Comparison of ENCODE assay signal across 8 mouse cellular contexts in the genomic region with DNA sequence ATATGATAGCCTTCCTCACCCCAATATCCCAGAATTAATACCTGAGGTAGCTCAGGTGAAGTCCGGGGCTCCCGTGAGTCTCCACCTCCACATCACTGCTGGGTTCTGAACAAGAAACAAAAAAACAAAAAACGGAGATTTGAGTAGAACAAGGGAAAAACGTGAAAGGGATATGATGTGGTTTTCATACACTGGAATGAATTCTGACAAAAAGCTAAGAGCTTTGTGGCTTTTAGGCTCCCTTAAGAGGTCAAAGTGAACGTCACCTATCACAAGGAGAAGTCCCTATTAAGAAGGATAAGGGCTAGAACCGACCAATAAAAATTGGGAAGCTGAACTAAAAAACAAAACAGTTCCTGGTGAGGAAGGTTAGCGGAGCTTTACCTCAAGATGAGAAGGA. TPM values are rescaled to one million over a fixed set of nuclear protein-coding genes. Genes with fewer than 3 reads are reported as not detected.
DNase-seq lines count a peak whose midpoint lies in the region; ATAC-seq and TF ChIP-seq lines count a peak whose summit lies in the region.

No protein-coding gene starts in this region.

- peak overlapping the region; percentile 66 for H3K4me3 ChIP-seq in lung, postnatal 0 days (ENCODE audit: low read depth, low read length)
- H3K4me3 ChIP-seq in forebrain, embryonic 10.5 days = peak overlapping the region; percentile 71
- peak overlapping the region; percentile 69 for H3K4me3 ChIP-seq in limb, embryonic 11.5 days (ENCODE audit: low read depth, low read length)
- peak overlapping the region; percentile 72 for H3K4me3 ChIP-seq in olfactory bulb, adult 2 months (ENCODE audit: insufficient read depth, low read depth, low read length)

- 15% methylated on average over 7 of the region's 7 CpGs for WGBS in lung, postnatal 0 days
- WGBS in forebrain, embryonic 10.5 days = 31% methylated on average over 7 of the region's 7 CpGs
- WGBS in limb, embryonic 11.5 days = 27% methylated on average over 7 of the region's 7 CpGs
- WGBS in olfactory bulb, adult 2 months = 11% methylated on average over 7 of the region's 7 CpGs

- H3K4me1 ChIP-seq in lung, postnatal 0 days (ENCODE audit: insufficient read depth, low read depth, low read length) = no peaks in the 10 kb centered on the region; the same call in 1 of the 2 replicates
- H3K4me1 ChIP-seq in forebrain, embryonic 10.5 days = peaks cover 40% of the 10 kb centered on the region
- H3K4me1 ChIP-seq in limb, embryonic 11.5 days (ENCODE audit: control insufficient read depth, insufficient read depth, low read length) = 0 out of 2 replicates have a peak, but pooled peaks cover 4% of the 10 kb centered on the region
- H3K4me1 ChIP-seq in olfactory bulb, adult 2 months (ENCODE audit: control insufficient read depth, insufficient read depth, low read length) = peaks cover 4% of the 10 kb centered on the region

- peak overlapping the region; percentile 88 for H3K27ac ChIP-seq in lung, postnatal 0 days (ENCODE audit: low read length)
- H3K27ac ChIP-seq in forebrain, embryonic 10.5 days = peak overlapping the region; percentile 96
- H3K27ac ChIP-seq in limb, embryonic 11.5 days (replicated peaks; ENCODE audit: low read depth, low read length) = peak overlapping the region; percentile 82
- H3K27ac ChIP-seq in olfactory bulb, adult 2 months (ENCODE audit: insufficient read depth, low read depth, low read length) = peak overlapping the region; percentile 60

- ATAC-seq in lung, postnatal 0 days = no peak
- ATAC-seq in limb, embryonic 11.5 days (ENCODE audit: insufficient number of reproducible peaks, low FRiP score, low TSS enrichment, low read depth) = no peak

- no peak for TF ChIP-seq POLR2A in olfactory bulb, adult 2 months (IDR thresholded peaks at IDR 0.05; ENCODE audit: insufficient read depth, low read depth, low read length)

- no peak for TF ChIP-seq EP300 in lung, postnatal 0 days (IDR thresholded peaks at IDR 0.05)

- H3K9me3 ChIP-seq in lung, postnatal 0 days (ENCODE audit: low read length) = no peaks in the 10 kb centered on the region
- H3K9me3 ChIP-seq in forebrain, embryonic 10.5 days = no peaks in the 10 kb centered on the region
- H3K9me3 ChIP-seq in limb, embryonic 11.5 days (ENCODE audit: control insufficient read depth, low read length) = no peaks in the 10 kb centered on the region

- H3K36me3 ChIP-seq in lung, postnatal 0 days (ENCODE audit: insufficient read depth, low read length) = peaks cover 23% of the 10 kb centered on the region; the same call in 1 of the 2 replicates
- H3K36me3 ChIP-seq in forebrain, embryonic 10.5 days (replicated peaks) = peaks cover 50% of the 10 kb centered on the region
- H3K36me3 ChIP-seq in limb, embryonic 11.5 days (ENCODE audit: control insufficient read depth, insufficient read depth, low read length) = peaks cover 20% of the 10 kb centered on the region

- no peaks in the 10 kb centered on the region for H3K27me3 ChIP-seq in lung, postnatal 0 days (replicated peaks; ENCODE audit: insufficient read depth, low read length)
- H3K27me3 ChIP-seq in forebrain, embryonic 10.5 days (ENCODE audit: poor library complexity, severe bottlenecking) = no peaks in the 10 kb centered on the region
- no peaks in the 10 kb centered on the region for H3K27me3 ChIP-seq in limb, embryonic 11.5 days (ENCODE audit: control insufficient read depth, insufficient read depth, low read length)

- peak overlapping the region; percentile 60 for H3K4me2 ChIP-seq in lung, postnatal 0 days (replicated peaks; ENCODE audit: low read depth, low read length)
- H3K4me2 ChIP-seq in limb, embryonic 11.5 days (ENCODE audit: low read depth, severe bottlenecking) = peak overlapping the region; percentile 80

- intact Hi-C loops in gastrocnemius, postnatal 14 days (cut with DNase I; ENCODE audit: low total_unique reads) = no loop called here
- intact Hi-C loops in left cerebral cortex, postnatal 36 days (cut with DNase I) = loop anchor here (5.0 kb wide), 3 partner anchors 54 to 126 kb away; partner anchors contain the start of genes Myl6, Rps26 and Suox

- TF ChIP-seq CTCF in lung, postnatal 0 days (IDR thresholded peaks at IDR 0.05) = no peak
- TF ChIP-seq CTCF in olfactory bulb, adult 2 months (IDR thresholded peaks at IDR 0.05; ENCODE audit: insufficient read depth, low read depth, low read length) = no peak

- peak; percentile 39 for DNase-seq in lung, postnatal 0 days (ENCODE audit: low spot score)
- no peak for DNase-seq in lung, postnatal 10 days
- no peak for DNase-seq in forebrain, embryonic 10.5 days (ENCODE audit: extremely low spot score, low spot score)
- DNase-seq in limb, embryonic 11.5 days (ENCODE audit: low spot score) = no peak
- DNase-seq in gastrocnemius, postnatal 14 days = no peak
- DNase-seq in left cerebral cortex, postnatal 36 days (ENCODE audit: low spot score in 2 of 2) = no peak
- no peak for DNase-seq in testis, postnatal 10 days (ENCODE audit: low spot score)

- H3K9ac ChIP-seq in lung, postnatal 0 days (replicated peaks; ENCODE audit: low read depth) = peak overlapping the region; percentile 27
- peak overlapping the region; percentile 64; the same call in 1 of the 2 replicates for H3K9ac ChIP-seq in limb, embryonic 11.5 days (ENCODE audit: low read length)

RNA-seq across cellular contexts. Expression of gene Zc3h10, which starts 0.8 kb away (rescaled TPM):
- 13.6 and 15.3 TPM in 2 replicates for polyA plus RNA-seq in lung, postnatal 0 days (2015; fragmentation: Nextera tagmentation; extraction: Ambion mirVana)
- polyA plus RNA-seq in forebrain, embryonic 10.5 days (2016; fragmentation: Nextera tagmentation; extraction: Ambion mirVana) = 11.8 and 14.0 TPM in 2 replicates
- polyA plus RNA-seq in limb, embryonic 11.5 days (2014; fragmentation: Nextera tagmentation; extraction: Ambion mirVana) = 15.3 and 19.4 TPM in 2 replicates
- polyA plus RNA-seq in olfactory bulb, adult 2 months (2012; ENCODE audit: insufficient read depth, insufficient read length, low replicate concordance, missing spikeins) = not detected in 2 replicates
- 1 to 10 TPM; 5.0 to 6.4 TPM for total RNA-seq in gastrocnemius, postnatal 14 days (2021)
- 10 to 100 TPM; 14.2 to 15.0 TPM for total RNA-seq in left cerebral cortex, postnatal 36 days (2021)

RNA-seq across cellular contexts. Expression of gene Rpl41, which starts 2.3 kb away (rescaled TPM):
- polyA plus RNA-seq in lung, postnatal 0 days (2015; fragmentation: Nextera tagmentation; extraction: Ambion mirVana) = 2,921 and 3,267 TPM in 2 replicates
- 3,608 and 3,665 TPM in 2 replicates for polyA plus RNA-seq in forebrain, embryonic 10.5 days (2016; fragmentation: Nextera tagmentation; extraction: Ambion mirVana)
- polyA plus RNA-seq in limb, embryonic 11.5 days (2014; fragmentation: Nextera tagmentation; extraction: Ambion mirVana) = 4,010 and 4,046 TPM in 2 replicates
- polyA plus RNA-seq in olfactory bulb, adult 2 months (2012; ENCODE audit: insufficient read depth, insufficient read length, low replicate concordance, missing spikeins) = not detected in 2 replicates
- total RNA-seq in gastrocnemius, postnatal 14 days (2021) = 1,000 to 10,000 TPM; 1,413 to 1,625 TPM
- total RNA-seq in left cerebral cortex, postnatal 36 days (2021) = 1,000 to 10,000 TPM; 1,491 to 1,683 TPM

RNA-seq across cellular contexts. Expression of gene Pa2g4, which starts 19.0 kb away (rescaled TPM):
- 64.2 and 66.5 TPM in 2 replicates for polyA plus RNA-seq in lung, postnatal 0 days (2015; fragmentation: Nextera tagmentation; extraction: Ambion mirVana)
- 298 and 302 TPM in 2 replicates for polyA plus RNA-seq in forebrain, embryonic 10.5 days (2016; fragmentation: Nextera tagmentation; extraction: Ambion mirVana)
- 274 and 289 TPM in 2 replicates for polyA plus RNA-seq in limb, embryonic 11.5 days (2014; fragmentation: Nextera tagmentation; extraction: Ambion mirVana)
- polyA plus RNA-seq in olfactory bulb, adult 2 months (2012; ENCODE audit: insufficient read depth, insufficient read length, low replicate concordance, missing spikeins) = not detected in 2 replicates
- total RNA-seq in gastrocnemius, postnatal 14 days (2021) = 10 to 100 TPM; 50.2 to 54.0 TPM
- 10 to 100 TPM; 58.2 to 59.3 TPM for total RNA-seq in left cerebral cortex, postnatal 36 days (2021)

RNA-seq across cellular contexts. Expression of gene Esyt1, which starts 21.1 kb away (rescaled TPM):
- 31.1 and 38.2 TPM in 2 replicates for polyA plus RNA-seq in lung, postnatal 0 days (2015; fragmentation: Nextera tagmentation; extraction: Ambion mirVana)
- 8.6 and 10.3 TPM in 2 replicates for polyA plus RNA-seq in forebrain, embryonic 10.5 days (2016; fragmentation: Nextera tagmentation; extraction: Ambion mirVana)
- polyA plus RNA-seq in limb, embryonic 11.5 days (2014; fragmentation: Nextera tagmentation; extraction: Ambion mirVana) = 7.6 and 8.9 TPM in 2 replicates
- polyA plus RNA-seq in olfactory bulb, adult 2 months (2012; ENCODE audit: insufficient read depth, insufficient read length, low replicate concordance, missing spikeins) = not detected in 2 replicates
- 10 to 100 TPM; 21.6 to 24.0 TPM for total RNA-seq in gastrocnemius, postnatal 14 days (2021)
- total RNA-seq in left cerebral cortex, postnatal 36 days (2021) = 1 to 10 TPM; 8.5 to 9.0 TPM

RNA-seq across cellular contexts. Expression of gene Erbb3, which starts 42.7 kb away (rescaled TPM):
- 21.4 and 22.6 TPM in 2 replicates for polyA plus RNA-seq in lung, postnatal 0 days (2015; fragmentation: Nextera tagmentation; extraction: Ambion mirVana)
- 3.0 and 3.1 TPM in 2 replicates for polyA plus RNA-seq in forebrain, embryonic 10.5 days (2016; fragmentation: Nextera tagmentation; extraction: Ambion mirVana)
- 7.6 and 8.1 TPM in 2 replicates for polyA plus RNA-seq in limb, embryonic 11.5 days (2014; fragmentation: Nextera tagmentation; extraction: Ambion mirVana)
- polyA plus RNA-seq in olfactory bulb, adult 2 months (2012; ENCODE audit: insufficient read depth, insufficient read length, low replicate concordance, missing spikeins) = not detected in 2 replicates
- total RNA-seq in gastrocnemius, postnatal 14 days (2021) = 1 to 10 TPM; 4.8 to 7.2 TPM
- total RNA-seq in left cerebral cortex, postnatal 36 days (2021) = 1 to 10 TPM; 6.5 to 9.4 TPM
